Mouse (Mus musculus) stomach, postnatal 0 days (tissue): ENCODE measurements at regions not wholly inside any gene's neighbourhood (a gene's known extent, or its start where the extent isn't known, plus 50 kb on each side); places are given as distances from the start of the nearest gene placed in this dataset.
A peak's percentile ranks its signal among the peaks of the same experiment; 100 is the strongest.

Experiments
- ATAC-seq: fragments of 200-750 bp; cut with Nextera tagmentation; 2 replicates; pipeline ENCODE4 v1.8.0; 2017; ENCODE audit not compliant: low FRiP score, low TSS enrichment
- DNase-seq: peaks from one replicate; pipeline ENCODE4 v3.0.0-alpha.2; 2016; ENCODE audit warnings: low spot score
- H3K27ac ChIP-seq: fragments of 300-500 bp; sonication (generic); replicated peaks from 2 replicates; pipeline ENCODE4 v1.5.1; 2014; ENCODE audit warnings: mild to moderate bottlenecking, control low read depth
- H3K27me3 ChIP-seq: fragments of 300-500 bp; sonication (generic); 2 replicates; pipeline ENCODE4 v1.6.1; 2014; ENCODE audit warnings: low read length; ENCODE audit not compliant: control insufficient read depth, insufficient read depth
- H3K36me3 ChIP-seq: fragments of 300-500 bp; sonication (generic); 2 replicates; pipeline ENCODE4 v1.6.1; 2014; ENCODE audit warnings: low read length, mixed read lengths; ENCODE audit not compliant: control insufficient read depth, insufficient read depth
- H3K4me1 ChIP-seq: fragments of 300-500 bp; sonication (generic); replicated peaks from 2 replicates; pipeline ENCODE4 v1.6.1; 2014; ENCODE audit warnings: antibody characterized with exemption; ENCODE audit not compliant: control insufficient read depth, insufficient read depth
- H3K4me2 ChIP-seq: fragments of 300-500 bp; sonication (generic); replicated peaks from 2 replicates; pipeline ENCODE4 v1.6.1; 2014; ENCODE audit warnings: low read depth, mild to moderate bottlenecking, control low read depth, moderate library complexity
- H3K4me3 ChIP-seq: fragments of 300-500 bp; sonication (generic); 2 replicates; pipeline ENCODE4 v1.5.1; 2014; ENCODE audit warnings: low read depth, low read length, control low read depth
- H3K9ac ChIP-seq: fragments of 300-500 bp; sonication (generic); 2 replicates; pipeline ENCODE4 v1.6.1; 2014; ENCODE audit warnings: mild to moderate bottlenecking, low read length, control low read depth, mixed read lengths
- H3K9me3 ChIP-seq: fragments of 300-500 bp; sonication (generic); 2 replicates; pipeline ENCODE4 v1.6.1; 2016; ENCODE audit warnings: low read length; ENCODE audit not compliant: control insufficient read depth
- CTCF ChIP-seq: IDR thresholded peaks from 2 replicates; pipeline ENCODE4 v1.5.1; 2016; ENCODE audit warnings: antibody characterized with exemption, low read depth, mild to moderate bottlenecking, moderate library complexity
- EP300 ChIP-seq: optimal IDR thresholded peaks from 2 replicates; pipeline ENCODE3; 2016; ENCODE audit warnings: antibody characterized with exemption
- WGBS: fragments of 180-500 bp; shearing (Covaris S2); extraction: QIAGEN DNeasy Blood & Tissue Kit; methylation state at CpG from one replicate; pipeline ENCODE4 v1.1.7; 2014; 5-methylcytosine and 5-hydroxymethylcytosine counted together

- Histone ChIP-seq H3K36me3 (no peaks in the 10 kb centered on the region), H3K27me3 (no peaks in the 10 kb centered on the region), H3K27ac (no peak overlapping the region), H3K4me1 (no peaks in the 10 kb centered on the region), H3K4me2 (peak overlapping the region; percentile 23; the same call in 1 of the 2 replicates), H3K9me3 (no peaks in the 10 kb centered on the region), H3K9ac (no peak overlapping the region), H3K4me3 (0 out of 2 replicates have a peak overlapping the region, but pooled peaks have one; percentile 10)
- no peak for TF ChIP-seq CTCF
- no peak for TF ChIP-seq EP300
- DNase-seq (no peak), ATAC-seq (no peak)
- WGBS = 43% methylated on average over 13 of the region's 13 CpGs
These were observed 105.1 kb upstream of the Gm10295 start for GRCm38 (mm10) chr7:71456421-71456820.

GRCm38 (mm10) chr7:71440330-71441240, 89.3 kb upstream of the Gm10295 start:
- DNase-seq = no peak
- 81% methylated on average over 11 of the region's 11 CpGs for WGBS
- Histone ChIP-seq H3K27me3 (no peaks in the 10 kb centered on the region), H3K4me1 (no peaks in the 10 kb centered on the region), H3K27ac (no peak overlapping the region), H3K36me3 (no peaks in the 10 kb centered on the region), H3K4me2 (no peak overlapping the region), H3K9ac (no peak overlapping the region), H3K4me3 (no peak overlapping the region), H3K9me3 (no peaks in the 10 kb centered on the region)
- ATAC-seq = no peak
- TF ChIP-seq EP300 = no peak
- no peak for TF ChIP-seq CTCF

- no peak overlapping the region for H3K9ac ChIP-seq
- no peak overlapping the region for H3K27ac ChIP-seq
- ATAC-seq = no peak
- no peaks in the 10 kb centered on the region for H3K9me3 ChIP-seq
- no peak overlapping the region for H3K4me3 ChIP-seq
- DNase-seq = no peak
- no peaks in the 10 kb centered on the region for H3K36me3 ChIP-seq
- H3K27me3 ChIP-seq = no peaks in the 10 kb centered on the region
- TF ChIP-seq CTCF (no peak), EP300 (no peak)
- H3K4me2 ChIP-seq = no peak overlapping the region
- no peaks in the 10 kb centered on the region for H3K4me1 ChIP-seq
- 46% methylated on average over 2 of the region's 2 CpGs for WGBS
These were observed 74.7 kb upstream of the Gm10295 start for GRCm38 (mm10) chr7:71425982-71426381.

GRCm38 (mm10) chr7:71419261-71419660, 68.0 kb upstream of the Gm10295 start:
- H3K4me2 ChIP-seq = no peak overlapping the region
- ATAC-seq = no peak

GRCm38 (mm10) chr7:71418856-71419255, 67.6 kb upstream of the Gm10295 start:
- ATAC-seq (no peak), DNase-seq (no peak)
- no peak overlapping the region for H3K9ac ChIP-seq
- 41% methylated on average over 3 of the region's 3 CpGs for WGBS
- TF ChIP-seq CTCF (no peak), EP300 (no peak)
- H3K27ac ChIP-seq = no peak overlapping the region
- H3K36me3 ChIP-seq = no peaks in the 10 kb centered on the region
- H3K4me3 ChIP-seq = no peak overlapping the region
- no peaks in the 10 kb centered on the region for H3K27me3 ChIP-seq
- H3K9me3 ChIP-seq = no peaks in the 10 kb centered on the region
- H3K4me1 ChIP-seq = no peaks in the 10 kb centered on the region
- no peak overlapping the region for H3K4me2 ChIP-seq

More at GRCm38 (mm10) chr7:71419261-71419660, 68.0 kb upstream of the Gm10295 start:
- no peak for TF ChIP-seq CTCF
- no peak for TF ChIP-seq EP300
- Histone ChIP-seq H3K27ac (no peak overlapping the region), H3K27me3 (no peaks in the 10 kb centered on the region), H3K4me3 (no peak overlapping the region), H3K4me1 (no peaks in the 10 kb centered on the region), H3K9me3 (no peaks in the 10 kb centered on the region), H3K9ac (no peak overlapping the region), H3K36me3 (no peaks in the 10 kb centered on the region)
- DNase-seq = no peak
- WGBS = 59% methylated on average over 5 of the region's 5 CpGs

- no peaks in the 10 kb centered on the region for H3K36me3 ChIP-seq
- no peaks in the 10 kb centered on the region for H3K9me3 ChIP-seq
- H3K9ac ChIP-seq = no peak overlapping the region
- ATAC-seq (no peak), DNase-seq (no peak)
- no peak overlapping the region for H3K4me3 ChIP-seq
- H3K4me2 ChIP-seq = no peak overlapping the region
- TF ChIP-seq EP300 = no peak
- no peak for TF ChIP-seq CTCF
- H3K4me1 ChIP-seq = no peaks in the 10 kb centered on the region
- H3K27ac ChIP-seq = no peak overlapping the region
- 63% methylated on average over 2 of the region's 2 CpGs for WGBS
- no peaks in the 10 kb centered on the region for H3K27me3 ChIP-seq
These were observed 63.5 kb upstream of the Gm10295 start for GRCm38 (mm10) chr7:71414756-71415155.
